Mouse (Mus musculus): Measurements from ENCODE around the gene Prkce. TPM values are rescaled to one million over a fixed set of nuclear protein-coding genes. Genes with fewer than 3 reads are reported as not detected.

Gene Prkce
- polyA plus RNA-seq, 1 experiment from 2014 or later: 5.0 TPM

GRCm38 (mm10) chr17:86149726-86150125 is 17.9 kb upstream of the Prkce start:
- Histone ChIP-seq H3K4me1 (ENCODE audit: control insufficient read depth, insufficient read depth, low read length) (peaks cover 5% of the 10 kb centered on the region), H3K36me3 (ENCODE audit: control insufficient read depth, insufficient read depth, low read length) (no peaks in the 10 kb centered on the region), H3K4me3 (ENCODE audit: low read length) (no peak overlapping the region), H3K4me2 (ENCODE audit: low read depth, low read length) (no peak overlapping the region), H3K9me3 (ENCODE audit: control insufficient read depth, low read length) (no peaks in the 10 kb centered on the region; the same call in 1 of the 2 replicates), H3K27me3 (replicated peaks; ENCODE audit: control insufficient read depth, insufficient read depth, low read length) (no peaks in the 10 kb centered on the region), H3K27ac (ENCODE audit: low read length) (no peak overlapping the region), H3K9ac (ENCODE audit: low read depth, low read length) (no peak overlapping the region)
- WGBS: 89% methylated on average over 1 of the region's 1 CpGs
- ATAC-seq: no peak

GRCm38 (mm10) chr17:86150867-86151348 is 16.7 kb upstream of the Prkce start:
- 10% methylated on average over 5 of the region's 5 CpGs for WGBS
- H3K36me3 ChIP-seq (ENCODE audit: control insufficient read depth, insufficient read depth, low read length): no peaks in the 10 kb centered on the region
- H3K9ac ChIP-seq (ENCODE audit: low read depth, low read length): no peak overlapping the region
- peak; percentile 96 for ATAC-seq
- H3K4me1 ChIP-seq (ENCODE audit: control insufficient read depth, insufficient read depth, low read length): peaks cover 1% of the 10 kb centered on the region; the same call in 1 of the 2 replicates
- no peaks in the 10 kb centered on the region for H3K27me3 ChIP-seq (replicated peaks; ENCODE audit: control insufficient read depth, insufficient read depth, low read length)
- no peaks in the 10 kb centered on the region; the same call in 1 of the 2 replicates for H3K9me3 ChIP-seq (ENCODE audit: control insufficient read depth, low read length)
- H3K4me3 ChIP-seq (ENCODE audit: low read length): no peak overlapping the region
- H3K27ac ChIP-seq (ENCODE audit: low read length): no peak overlapping the region
- H3K4me2 ChIP-seq (ENCODE audit: low read depth, low read length): no peak overlapping the region

GRCm38 (mm10) chr17:86156999-86157398 is 10.6 kb upstream of the Prkce start:
- Histone ChIP-seq H3K4me2 (ENCODE audit: low read depth, low read length) (no peak overlapping the region), H3K4me3 (ENCODE audit: low read length) (no peak overlapping the region), H3K36me3 (ENCODE audit: control insufficient read depth, insufficient read depth, low read length) (no peaks in the 10 kb centered on the region), H3K9me3 (ENCODE audit: control insufficient read depth, low read length) (no peaks in the 10 kb centered on the region; the same call in 1 of the 2 replicates), H3K27ac (ENCODE audit: low read length) (no peak overlapping the region), H3K9ac (ENCODE audit: low read depth, low read length) (no peak overlapping the region), H3K27me3 (replicated peaks; ENCODE audit: control insufficient read depth, insufficient read depth, low read length) (no peaks in the 10 kb centered on the region; the same call in 1 of the 2 replicates), H3K4me1 (ENCODE audit: control insufficient read depth, insufficient read depth, low read length) (no peaks in the 10 kb centered on the region)
- no peak for ATAC-seq
- WGBS: 91% methylated on average over 6 of the region's 6 CpGs

- Histone ChIP-seq H3K27ac (ENCODE audit: low read length) (no peak overlapping the region), H3K9ac (ENCODE audit: low read depth, low read length) (no peak overlapping the region), H3K36me3 (ENCODE audit: control insufficient read depth, insufficient read depth, low read length) (no peaks in the 10 kb centered on the region), H3K4me3 (ENCODE audit: low read length) (no peak overlapping the region), H3K4me2 (ENCODE audit: low read depth, low read length) (no peak overlapping the region), H3K4me1 (ENCODE audit: control insufficient read depth, insufficient read depth, low read length) (peaks cover 18% of the 10 kb centered on the region), H3K27me3 (replicated peaks; ENCODE audit: control insufficient read depth, insufficient read depth, low read length) (no peaks in the 10 kb centered on the region), H3K9me3 (ENCODE audit: control insufficient read depth, low read length) (no peaks in the 10 kb centered on the region)
- peak; percentile 1; the same call in 1 of the 2 replicates for ATAC-seq
- 56% methylated on average over 15 of the region's 15 CpGs for WGBS
Observed at GRCm38 (mm10) chr17:86162672-86163071, 4.9 kb upstream of the Prkce start.

GRCm38 (mm10) chr17:86164416-86164815 is 3.2 kb upstream of the Prkce start:
- Histone ChIP-seq H3K36me3 (ENCODE audit: control insufficient read depth, insufficient read depth, low read length) (no peaks in the 10 kb centered on the region), H3K4me3 (ENCODE audit: low read length) (no peak overlapping the region), H3K27me3 (replicated peaks; ENCODE audit: control insufficient read depth, insufficient read depth, low read length) (no peaks in the 10 kb centered on the region), H3K9ac (ENCODE audit: low read depth, low read length) (no peak overlapping the region), H3K9me3 (ENCODE audit: control insufficient read depth, low read length) (no peaks in the 10 kb centered on the region), H3K27ac (ENCODE audit: low read length) (peak overlapping the region; percentile 66; the same call in 1 of the 2 replicates), H3K4me1 (ENCODE audit: control insufficient read depth, insufficient read depth, low read length) (peaks cover 24% of the 10 kb centered on the region), H3K4me2 (ENCODE audit: low read depth, low read length) (no peak overlapping the region)
- ATAC-seq: peak; percentile 14; the same call in 1 of the 2 replicates
- 58% methylated on average over 7 of the region's 7 CpGs for WGBS

GRCm38 (mm10) chr17:86166051-86166566 is 1.5 kb upstream of the Prkce start:
- H3K4me3 ChIP-seq (ENCODE audit: low read length): peak overlapping the region; percentile 84
- peaks cover 35% of the 10 kb centered on the region for H3K4me1 ChIP-seq (ENCODE audit: control insufficient read depth, insufficient read depth, low read length)
- WGBS: 2% methylated on average over 19 of the region's 19 CpGs
- H3K27ac ChIP-seq (ENCODE audit: low read length): peak overlapping the region; percentile 99
- no peak for ATAC-seq
- peak overlapping the region; percentile 94 for H3K9ac ChIP-seq (ENCODE audit: low read depth, low read length)
- no peaks in the 10 kb centered on the region for H3K9me3 ChIP-seq (ENCODE audit: control insufficient read depth, low read length)
- H3K4me2 ChIP-seq (ENCODE audit: low read depth, low read length): peak overlapping the region; percentile 96
- H3K27me3 ChIP-seq (replicated peaks; ENCODE audit: control insufficient read depth, insufficient read depth, low read length): no peaks in the 10 kb centered on the region
- no peaks in the 10 kb centered on the region for H3K36me3 ChIP-seq (ENCODE audit: control insufficient read depth, insufficient read depth, low read length)

GRCm38 (mm10) chr17:86166567-86167319 is 842 bp upstream of the Prkce start:
- peak overlapping the region; percentile 99 for H3K27ac ChIP-seq (ENCODE audit: low read length)
- H3K4me1 ChIP-seq (ENCODE audit: control insufficient read depth, insufficient read depth, low read length): peaks cover 35% of the 10 kb centered on the region
- under 1% methylated on average over 46 of the region's 46 CpGs for WGBS
- H3K4me3 ChIP-seq (ENCODE audit: low read length): peak overlapping the region; percentile 84
- H3K27me3 ChIP-seq (replicated peaks; ENCODE audit: control insufficient read depth, insufficient read depth, low read length): no peaks in the 10 kb centered on the region
- H3K9ac ChIP-seq (ENCODE audit: low read depth, low read length): peak overlapping the region; percentile 94
- peak; percentile 57 for ATAC-seq
- no peaks in the 10 kb centered on the region for H3K9me3 ChIP-seq (ENCODE audit: control insufficient read depth, low read length)
- H3K36me3 ChIP-seq (ENCODE audit: control insufficient read depth, insufficient read depth, low read length): no peaks in the 10 kb centered on the region
- H3K4me2 ChIP-seq (ENCODE audit: low read depth, low read length): peak overlapping the region; percentile 96

GRCm38 (mm10) chr17:86168231-86168981 is 821 bp downstream of the Prkce start:
- Histone ChIP-seq H3K27ac (ENCODE audit: low read length) (peak overlapping the region; percentile 99), H3K9me3 (ENCODE audit: control insufficient read depth, low read length) (no peaks in the 10 kb centered on the region), H3K9ac (ENCODE audit: low read depth, low read length) (peak overlapping the region; percentile 94), H3K36me3 (ENCODE audit: control insufficient read depth, insufficient read depth, low read length) (no peaks in the 10 kb centered on the region), H3K4me2 (ENCODE audit: low read depth, low read length) (peak overlapping the region; percentile 96), H3K4me3 (ENCODE audit: low read length) (peak overlapping the region; percentile 84), H3K4me1 (ENCODE audit: control insufficient read depth, insufficient read depth, low read length) (peaks cover 35% of the 10 kb centered on the region), H3K27me3 (replicated peaks; ENCODE audit: control insufficient read depth, insufficient read depth, low read length) (no peaks in the 10 kb centered on the region)
- ATAC-seq: no peak
- under 1% methylated on average over 64 of the region's 64 CpGs for WGBS

- H3K9ac ChIP-seq (ENCODE audit: low read depth, low read length): peak overlapping the region; percentile 94
- H3K36me3 ChIP-seq (ENCODE audit: control insufficient read depth, insufficient read depth, low read length): no peaks in the 10 kb centered on the region
- H3K4me2 ChIP-seq (ENCODE audit: low read depth, low read length): peak overlapping the region; percentile 96
- no peak for ATAC-seq
- H3K4me1 ChIP-seq (ENCODE audit: control insufficient read depth, insufficient read depth, low read length): peaks cover 28% of the 10 kb centered on the region
- H3K27ac ChIP-seq (ENCODE audit: low read length): no peak overlapping the region
- no peaks in the 10 kb centered on the region for H3K9me3 ChIP-seq (ENCODE audit: control insufficient read depth, low read length)
- 24% methylated on average over 6 of the region's 6 CpGs for WGBS
- no peaks in the 10 kb centered on the region for H3K27me3 ChIP-seq (replicated peaks; ENCODE audit: control insufficient read depth, insufficient read depth, low read length)
- H3K4me3 ChIP-seq (ENCODE audit: low read length): peak overlapping the region; percentile 84
Observed at GRCm38 (mm10) chr17:86169092-86169491, 1.5 kb downstream of the Prkce start.
